Mouse (Mus musculus): ENCODE results near the gene Dgkg.
A peak's percentile ranks its signal among the peaks of the same experiment; 100 is the strongest.

DNA sequence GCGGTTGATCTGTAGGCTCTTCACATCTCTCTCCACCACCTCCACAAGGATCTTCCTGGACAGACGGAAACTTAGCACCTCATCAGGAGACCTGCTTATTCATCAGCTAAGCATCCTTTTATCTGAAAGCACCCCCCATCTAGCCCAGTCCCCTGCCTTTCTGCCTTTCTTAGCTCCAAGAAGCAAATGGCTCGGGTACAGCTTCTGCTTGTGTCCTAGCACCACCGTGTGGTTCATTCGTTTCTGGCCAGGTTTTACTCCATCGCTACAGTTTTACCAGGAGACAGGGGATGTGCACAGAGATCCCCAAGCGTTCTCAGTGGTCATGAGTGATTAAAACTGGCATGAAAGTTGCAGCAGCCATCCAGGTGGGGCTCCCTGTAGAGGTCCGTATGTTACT, 79.4 kb downstream of the Dgkg start:
- 0 out of 2 replicates have a peak, but pooled peaks have one; percentile 16 for TF ChIP-seq CTCF (IDR thresholded peaks at IDR 0.05; ENCODE audit: insufficient read depth, low read length)
- TF ChIP-seq POLR2A (IDR thresholded peaks at IDR 0.05; ENCODE audit: borderline replicate concordance, extremely low read depth, low read depth, low read length): no peak

Measured in lung, adult 2 months (tissue).